Mouse (Mus musculus) ES-Bruce4 (cell line): ENCODE data around the gene Slc41a3. TPM values are rescaled to one million over a fixed set of nuclear protein-coding genes. Genes with fewer than 3 reads are reported as not detected.

Experiments
- H3K27ac ChIP-seq: 2 replicates; pipeline ENCODE4 v1.5.1; 2012; ENCODE audit warnings: low read length, inconsistent platforms; ENCODE audit not compliant: insufficient read depth
- H3K27me3 ChIP-seq: 2 replicates; pipeline ENCODE4 v1.6.1; 2012; ENCODE audit warnings: mild to moderate bottlenecking, low read length, inconsistent platforms; ENCODE audit not compliant: control insufficient read depth, poor library complexity, insufficient read depth, severe bottlenecking
- H3K36me3 ChIP-seq: 2 replicates; pipeline ENCODE4 v1.6.1; 2012; ENCODE audit warnings: inconsistent platforms, mild to moderate bottlenecking, low read length, moderate library complexity; ENCODE audit not compliant: control insufficient read depth, poor library complexity, insufficient read depth, severe bottlenecking
- H3K4me1 ChIP-seq: one replicate; pipeline ENCODE4 v1.8.1; 2011; ENCODE audit warnings: low read length; ENCODE audit not compliant: control insufficient read depth, insufficient read depth
- H3K4me3 ChIP-seq: 2 replicates; pipeline ENCODE4 v1.5.1; 2011; ENCODE audit warnings: low read depth, mild to moderate bottlenecking, low read length
- H3K9ac ChIP-seq: 2 replicates; pipeline ENCODE4 v1.6.1; 2012; ENCODE audit warnings: low read depth, mild to moderate bottlenecking, inconsistent platforms; ENCODE audit not compliant: poor library complexity, severe bottlenecking
- H3K9me3 ChIP-seq: replicated peaks from 2 replicates; pipeline ENCODE4 v1.6.1; 2012; ENCODE audit warnings: mild to moderate bottlenecking, low read length, inconsistent platforms; ENCODE audit not compliant: control insufficient read depth, poor library complexity, insufficient read depth, severe bottlenecking
- CTCF ChIP-seq: IDR thresholded peaks from one replicate; pipeline ENCODE4 v1.8.1; 2011; ENCODE audit warnings: low read depth, low read length
- EP300 ChIP-seq: IDR thresholded peaks from 2 replicates; pipeline ENCODE4 v1.6.1; 2011; ENCODE audit warnings: low read depth, low read length; ENCODE audit not compliant: insufficient read depth
- POLR2A ChIP-seq: IDR thresholded peaks from one replicate; pipeline ENCODE4 v1.8.1; 2011; ENCODE audit warnings: low read length; ENCODE audit not compliant: insufficient read depth
- polyA plus RNA-seq: library from polyadenylated mRNA; stranded (reverse); fragments of >200 nt; gene quantifications from 2 replicates; pipeline ENCODE4 v1.2.4, GENCODE M21; 2011; ENCODE audit warnings: low read depth; ENCODE audit not compliant: missing spikeins, insufficient read depth, insufficient read length

Gene Slc41a3
- polyA plus RNA-seq, 1 experiment: 1.8 TPM

- Histone ChIP-seq H3K9ac (no peak overlapping the region), H3K4me3 (no peak overlapping the region), H3K27me3 (no peaks in the 10 kb centered on the region), H3K4me1 (no peaks in the 10 kb centered on the region), H3K9me3 (no peaks in the 10 kb centered on the region), H3K36me3 (no peaks in the 10 kb centered on the region), H3K27ac (no peak overlapping the region)
- TF ChIP-seq CTCF (peak; percentile 71), POLR2A (no peak), EP300 (no peak)
Observed at GRCm38 (mm10) chr6:90608186-90608585, 3.7 kb downstream of the Slc41a3 start.

GRCm38 (mm10) chr6:90610248-90610647 lies 5.7 kb downstream of the Slc41a3 start:
- no peaks in the 10 kb centered on the region for H3K27me3 ChIP-seq
- H3K4me3 ChIP-seq: no peak overlapping the region
- H3K9me3 ChIP-seq: no peaks in the 10 kb centered on the region
- no peaks in the 10 kb centered on the region for H3K36me3 ChIP-seq
- no peak overlapping the region for H3K27ac ChIP-seq
- no peaks in the 10 kb centered on the region for H3K4me1 ChIP-seq
- TF ChIP-seq EP300: no peak
- H3K9ac ChIP-seq: no peak overlapping the region

GRCm38 (mm10) chr6:90613277-90613676 lies 8.8 kb downstream of the Slc41a3 start:
- H3K27ac ChIP-seq: no peak overlapping the region
- no peaks in the 10 kb centered on the region for H3K9me3 ChIP-seq
- no peaks in the 10 kb centered on the region for H3K27me3 ChIP-seq
- no peaks in the 10 kb centered on the region for H3K36me3 ChIP-seq
- H3K4me1 ChIP-seq: no peaks in the 10 kb centered on the region
- H3K4me3 ChIP-seq: no peak overlapping the region
- no peak overlapping the region for H3K9ac ChIP-seq
- TF ChIP-seq POLR2A (no peak), CTCF (no peak), EP300 (no peak)

GRCm38 (mm10) chr6:90615362-90615761 lies 10.8 kb downstream of the Slc41a3 start:
- no peaks in the 10 kb centered on the region for H3K4me1 ChIP-seq

GRCm38 (mm10) chr6:90615991-90616390 lies 11.5 kb downstream of the Slc41a3 start:
- H3K9ac ChIP-seq: no peak overlapping the region
- H3K27ac ChIP-seq: no peak overlapping the region
- H3K4me1 ChIP-seq: no peaks in the 10 kb centered on the region
- H3K4me3 ChIP-seq: no peak overlapping the region
- TF ChIP-seq CTCF: no peak
- TF ChIP-seq POLR2A: no peak
- no peak for TF ChIP-seq EP300
- H3K36me3 ChIP-seq: no peaks in the 10 kb centered on the region
- H3K27me3 ChIP-seq: no peaks in the 10 kb centered on the region
- H3K9me3 ChIP-seq: no peaks in the 10 kb centered on the region

More at GRCm38 (mm10) chr6:90615362-90615761, 10.8 kb downstream of the Slc41a3 start:
- Histone ChIP-seq H3K36me3 (no peaks in the 10 kb centered on the region), H3K9me3 (no peaks in the 10 kb centered on the region), H3K4me3 (no peak overlapping the region), H3K27ac (no peak overlapping the region), H3K9ac (no peak overlapping the region), H3K27me3 (no peaks in the 10 kb centered on the region)
- TF ChIP-seq CTCF: no peak
- no peak for TF ChIP-seq EP300
- no peak for TF ChIP-seq POLR2A

- TF ChIP-seq CTCF (no peak), POLR2A (no peak), EP300 (no peak)
- Histone ChIP-seq H3K36me3 (no peaks in the 10 kb centered on the region), H3K4me3 (no peak overlapping the region), H3K9ac (no peak overlapping the region), H3K27me3 (no peaks in the 10 kb centered on the region), H3K27ac (no peak overlapping the region), H3K9me3 (no peaks in the 10 kb centered on the region), H3K4me1 (no peaks in the 10 kb centered on the region)
Observed at GRCm38 (mm10) chr6:90616481-90616880, 12.0 kb downstream of the Slc41a3 start.
